Mouse (Mus musculus) gastrocnemius, postnatal 36 days (tissue): ENCODE measurements around the gene Lrrfip1. TPM values are rescaled to one million over a fixed set of nuclear protein-coding genes. Genes with fewer than 3 reads are reported as not detected.

Source experiments
- DNase-seq, 2 experiments: peaks; one replicate each; pipeline ENCODE4 v3.0.0; 2022
- intact Hi-C: fragments of 180-260 bp; cut with DNase I; formaldehyde crosslinking; loops from one replicate; pipeline ENCODE4 v1.15.1; 2025
- total RNA-seq, 2 experiments: library from RNA; stranded (reverse); gene quantifications; 2 replicates each; pipeline ENCODE4 v1.2.3; 2021

The Lrrfip1 gene
- total RNA-seq, 2 experiments from 2014 or later = 159 to 165 TPM

DNA sequence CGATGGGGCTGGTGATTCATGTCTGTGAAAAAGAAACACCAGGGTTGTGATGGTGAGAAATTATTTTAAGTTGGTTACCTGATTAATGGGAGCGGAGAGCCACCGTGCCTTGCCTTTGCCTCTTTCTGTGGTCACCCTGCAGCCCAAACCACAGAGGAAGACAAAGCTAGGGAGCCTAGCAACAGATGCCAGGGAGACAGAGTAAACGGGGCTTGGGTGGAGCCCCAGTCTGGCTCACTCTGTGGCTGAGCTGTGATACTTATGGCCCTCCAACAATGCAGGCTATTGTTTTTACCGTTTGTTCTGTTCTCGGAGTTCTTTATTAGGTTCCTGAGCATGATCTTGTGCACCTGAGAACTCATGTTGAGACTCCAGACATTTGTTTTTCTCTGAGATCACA is 50.8 kb downstream of the Lrrfip1 start:
- no peak for DNase-seq
- intact Hi-C loops = no loop called here

DNA sequence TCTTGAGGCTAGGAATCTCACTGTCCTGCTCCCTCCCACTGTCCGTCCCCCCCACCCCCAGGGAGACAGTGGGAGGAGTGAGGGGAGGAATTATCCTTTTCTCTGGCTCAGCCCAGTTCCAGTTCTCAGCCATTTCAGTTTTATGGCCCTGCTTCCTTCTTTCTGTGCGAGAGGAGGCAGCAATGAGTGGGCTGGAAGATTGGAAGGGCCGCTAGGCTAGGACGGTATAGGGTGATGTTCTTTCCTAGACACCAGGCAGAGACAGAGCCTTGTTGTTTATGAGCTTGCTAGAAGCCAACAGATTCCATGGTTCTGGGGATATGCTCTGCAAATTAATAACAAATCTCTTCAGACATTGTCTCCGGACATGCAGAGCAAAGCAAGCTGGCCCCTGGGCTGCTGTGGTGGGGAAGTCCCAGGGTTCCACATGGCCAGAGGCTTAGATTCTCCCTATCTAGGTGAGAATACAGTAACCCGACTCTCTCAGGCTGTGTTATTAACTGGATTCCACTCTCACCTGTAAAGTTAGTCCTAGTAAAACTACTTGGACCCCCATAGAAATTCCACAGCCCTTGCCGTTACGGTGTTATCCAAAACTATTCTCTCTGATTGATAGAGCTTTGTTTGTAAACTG is 53.0 kb downstream of the Lrrfip1 start:
- intact Hi-C loops = no loop called here
- DNase-seq = no peak

DNA sequence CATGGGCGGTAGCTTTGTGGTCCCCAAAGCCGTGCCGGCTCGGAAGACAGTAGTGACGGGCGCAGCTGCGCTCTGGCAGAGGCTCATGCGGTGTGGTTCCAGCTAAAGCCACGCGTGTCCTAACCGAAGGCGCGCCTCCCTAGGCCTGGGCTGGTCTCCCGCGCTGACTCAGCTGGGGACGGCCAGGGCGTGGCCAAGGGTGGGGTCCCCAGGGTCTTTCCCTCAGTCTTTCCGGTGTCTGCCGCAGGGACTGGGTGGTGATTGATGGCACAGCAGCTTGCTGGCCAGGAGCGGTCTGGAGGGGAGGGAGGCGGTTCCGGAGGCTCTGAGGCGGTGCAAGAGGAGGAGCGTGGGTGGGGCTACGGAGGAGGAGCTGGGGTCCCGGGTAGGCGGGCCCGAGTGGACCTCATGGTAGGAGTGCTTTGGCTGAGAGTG is 54.2 kb downstream of the Lrrfip1 start:
- intact Hi-C loops = no loop called here
- peak; percentile 89 to 93 for DNase-seq

DNA sequence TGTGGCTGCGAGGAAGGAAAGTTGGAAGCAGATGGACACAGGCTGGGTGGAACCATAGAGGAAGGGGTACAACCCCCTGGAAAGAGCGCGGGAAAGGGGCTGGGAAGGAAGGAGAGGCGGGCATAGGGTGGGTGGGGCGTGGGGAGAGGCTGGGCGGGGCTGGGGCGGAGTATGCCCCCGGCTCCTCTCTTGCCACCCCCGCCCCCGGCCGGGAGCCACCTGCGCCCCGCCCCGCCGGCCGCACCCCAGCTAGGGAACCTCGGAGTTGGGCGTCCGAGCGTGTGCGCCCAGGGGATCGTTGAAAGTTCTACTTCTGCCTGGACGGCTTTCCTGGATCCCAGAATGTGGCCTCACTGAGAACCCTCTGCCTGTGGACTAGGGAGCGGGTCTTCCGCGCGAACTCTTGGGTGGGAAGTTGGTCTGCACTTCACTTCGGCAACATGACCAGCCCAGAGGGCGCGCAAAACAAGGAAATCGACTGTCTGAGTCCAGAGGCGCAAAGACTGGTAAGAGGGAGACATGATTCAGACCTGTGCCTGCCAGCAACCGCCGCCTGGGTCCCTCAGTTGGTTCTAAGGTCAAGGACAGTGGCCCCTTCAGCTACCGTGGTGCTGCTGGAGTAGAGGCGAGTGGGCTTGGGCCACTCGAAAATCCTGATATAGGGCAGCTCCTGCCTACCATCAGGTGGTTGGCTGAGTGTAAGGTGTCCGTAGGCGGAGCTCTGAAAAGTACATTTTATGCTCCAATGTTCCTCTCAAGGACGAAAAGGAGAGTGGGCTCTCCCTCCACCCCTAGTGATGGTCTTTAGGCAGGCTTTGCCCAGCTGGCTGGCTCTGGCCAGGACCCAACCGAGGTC is 54.9 kb downstream of the Lrrfip1 start:
- intact Hi-C loops = no loop called here
- DNase-seq = peak; percentile 52 to 75

DNA sequence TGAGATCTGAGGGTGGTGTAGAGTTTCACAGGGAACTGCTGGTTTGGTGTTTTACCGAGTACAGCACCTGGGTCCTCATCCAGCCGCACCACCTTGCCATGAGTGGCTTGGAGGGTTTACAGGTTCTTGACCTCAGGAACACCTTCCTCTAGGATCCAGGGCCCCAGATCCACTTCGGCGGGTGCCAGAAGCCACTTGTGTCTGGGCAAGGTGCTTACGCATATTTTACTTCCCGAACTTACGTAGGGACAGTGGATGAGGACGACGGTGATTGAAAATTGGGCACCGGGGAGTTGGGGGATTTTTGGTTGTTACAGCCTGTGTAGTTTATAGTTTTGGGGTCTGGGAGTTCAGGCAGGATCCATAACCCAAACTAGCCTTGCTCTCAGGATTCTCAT is 55.5 kb downstream of the Lrrfip1 start:
- intact Hi-C loops = no loop called here
- no peak for DNase-seq

DNA sequence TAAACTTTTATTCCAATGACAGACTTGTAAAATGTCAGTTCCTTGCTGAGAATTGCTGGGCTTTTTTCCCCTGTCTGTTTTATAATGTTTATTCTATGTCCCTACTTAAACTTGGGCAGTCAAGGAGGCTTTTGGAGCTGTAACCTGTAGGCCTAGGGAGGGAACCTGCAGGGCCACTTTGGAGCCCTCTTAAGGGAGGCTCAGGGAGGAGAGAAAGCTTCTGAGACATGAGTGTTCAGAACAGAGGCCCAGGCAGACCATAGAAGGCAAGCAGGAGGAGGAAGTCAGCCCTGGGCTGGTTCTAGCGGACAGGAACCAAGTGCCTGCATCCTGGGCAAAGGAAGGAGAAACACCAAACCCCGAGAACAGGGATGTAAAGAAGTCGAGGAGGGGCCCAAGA is 56.3 kb downstream of the Lrrfip1 start:
- DNase-seq = no peak
- intact Hi-C loops = no loop called here

DNA sequence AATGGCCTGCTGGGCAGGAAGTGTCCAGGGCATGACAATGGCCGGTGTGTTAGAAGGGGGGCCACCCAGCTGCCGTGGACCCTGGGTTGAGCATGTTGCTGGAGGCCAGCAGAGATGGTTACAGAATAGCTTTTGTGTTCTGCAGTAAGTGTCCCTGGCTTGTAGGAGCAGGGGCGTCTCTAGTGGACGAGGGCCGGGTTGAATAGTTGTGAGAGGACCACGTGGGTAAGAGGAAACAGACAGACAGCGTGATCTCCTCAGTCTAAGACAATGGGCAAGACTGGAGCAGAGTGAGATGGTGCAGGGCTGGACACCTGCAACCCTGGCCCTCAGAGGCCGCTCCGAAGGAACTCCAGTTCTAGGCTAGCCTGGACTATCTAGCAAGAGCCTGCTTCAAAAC is 57.2 kb downstream of the Lrrfip1 start:
- intact Hi-C loops = no loop called here
- no peak for DNase-seq

DNA sequence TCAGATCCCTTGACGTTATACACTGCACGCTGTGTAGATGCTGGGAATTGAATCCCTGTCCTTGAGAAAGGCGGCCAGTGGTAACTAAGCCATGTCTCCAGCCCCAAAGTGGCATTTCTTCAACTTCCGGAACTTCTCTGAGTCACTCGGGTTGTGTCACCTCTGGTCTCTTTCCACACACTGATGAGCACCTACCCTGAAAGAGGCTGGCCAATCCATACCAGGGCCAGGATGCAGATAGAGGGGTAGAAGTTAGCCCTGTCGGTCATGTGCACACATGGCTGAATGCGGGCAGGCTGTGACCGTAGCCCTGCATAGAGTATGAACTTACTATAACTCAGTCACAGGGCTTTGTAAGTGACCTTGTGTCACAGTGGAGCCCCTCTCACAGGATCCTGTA is 57.9 kb downstream of the Lrrfip1 start:
- no peak for DNase-seq
- intact Hi-C loops = no loop called here

DNA sequence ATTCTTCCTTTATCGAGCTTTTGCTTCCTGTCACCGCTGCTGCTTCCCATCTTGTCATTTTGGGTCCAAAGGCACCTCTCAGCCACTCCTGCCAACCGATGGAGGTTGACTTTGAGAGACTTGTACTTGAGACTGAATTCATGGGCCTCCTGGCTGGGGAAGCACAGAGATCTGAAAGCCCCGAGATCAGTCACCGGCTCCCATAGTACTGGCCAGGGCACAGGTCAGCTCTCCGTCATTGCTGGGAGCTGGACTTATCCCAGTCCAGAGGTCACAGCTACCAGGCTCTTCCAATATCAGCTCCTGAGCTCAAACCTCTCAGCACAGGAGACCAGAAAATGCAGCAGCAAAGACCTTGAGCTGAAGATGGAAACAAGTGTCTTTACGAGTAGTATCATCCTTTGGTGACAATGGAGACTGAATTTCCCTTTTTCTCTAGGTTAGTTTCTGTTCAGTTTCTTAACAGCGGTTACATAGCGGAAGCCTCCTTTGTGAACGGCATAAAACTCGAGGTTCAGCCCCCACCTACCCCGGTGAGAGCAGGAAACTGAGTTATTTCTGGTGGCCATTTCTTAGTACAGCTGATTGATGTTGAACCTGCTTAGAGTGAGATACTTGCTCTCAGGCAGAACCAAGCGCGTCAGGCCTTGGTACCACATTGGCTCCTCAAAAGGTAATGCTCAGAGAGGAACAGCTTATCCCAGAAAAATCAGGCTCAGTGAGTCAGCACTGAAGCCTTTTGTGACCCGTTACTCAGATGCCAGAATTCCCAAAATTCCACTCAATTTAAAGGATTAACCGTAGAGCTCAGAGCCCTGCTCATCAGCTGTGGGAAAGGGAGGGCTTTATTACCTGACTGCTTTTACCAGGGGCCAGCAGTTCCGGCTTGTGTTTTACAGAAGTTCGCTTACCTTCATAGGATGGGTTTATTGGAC is 59.0 kb downstream of the Lrrfip1 start:
- intact Hi-C loops = no loop called here
- DNase-seq = no peak

DNA sequence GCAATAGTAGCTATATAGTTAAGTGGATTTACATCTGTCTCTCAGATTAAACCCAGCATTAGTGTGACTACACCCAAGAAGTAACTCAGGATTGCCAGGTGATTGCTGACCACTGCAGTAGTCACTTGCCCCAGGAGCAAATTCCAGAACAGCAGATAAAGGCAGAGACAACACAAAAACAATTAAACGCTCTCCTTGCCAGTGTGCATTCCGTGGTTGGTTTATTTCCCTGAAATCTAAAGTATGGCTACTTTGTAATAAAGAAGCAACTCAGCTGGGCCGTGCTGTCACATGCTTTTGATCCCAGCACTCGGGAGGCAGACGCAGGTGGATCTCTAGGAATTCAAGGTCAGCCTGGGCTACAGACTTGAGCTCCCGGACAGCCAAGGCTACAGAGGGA is 59.7 kb downstream of the Lrrfip1 start:
- intact Hi-C loops = no loop called here
- DNase-seq = no peak

DNA sequence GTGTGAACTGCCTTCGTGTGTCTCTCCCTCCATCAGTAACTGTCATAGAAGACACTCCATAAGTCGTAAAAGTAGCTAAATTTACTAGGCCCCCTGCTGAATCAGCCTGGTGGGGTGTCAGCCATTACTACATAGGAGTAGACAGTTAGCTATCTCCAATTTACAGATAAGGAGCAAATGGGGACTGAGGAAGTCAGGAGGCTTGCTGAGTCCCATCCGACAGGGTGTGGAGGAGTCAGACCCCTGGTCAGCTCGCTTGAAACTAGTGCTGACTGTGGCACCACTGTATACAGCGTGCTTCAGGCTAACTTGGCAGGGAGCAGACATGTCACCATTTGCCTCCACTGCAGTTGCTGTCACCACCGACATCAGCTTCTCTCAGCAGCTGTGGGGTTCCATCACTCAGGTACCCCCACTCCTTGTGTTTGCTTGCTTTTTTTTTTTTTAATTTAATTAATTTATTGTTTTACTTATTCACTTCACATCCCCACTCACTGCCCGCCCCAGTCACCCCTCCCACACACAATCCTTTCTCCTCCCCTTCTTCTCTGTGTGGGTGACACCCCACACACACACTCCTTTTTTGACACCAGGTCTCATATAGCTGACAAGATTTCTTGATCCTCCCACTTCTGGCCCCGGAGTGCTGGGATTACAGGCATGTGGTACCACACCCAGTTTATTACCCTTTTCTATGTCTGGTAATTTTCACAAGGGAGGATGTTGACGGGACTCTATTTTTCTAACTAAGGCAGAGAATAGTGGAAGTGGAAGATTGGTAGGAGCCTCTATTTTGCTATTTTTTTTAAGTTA is 61.5 kb downstream of the Lrrfip1 start:
- no peak for DNase-seq
- intact Hi-C loops = no loop called here

DNA sequence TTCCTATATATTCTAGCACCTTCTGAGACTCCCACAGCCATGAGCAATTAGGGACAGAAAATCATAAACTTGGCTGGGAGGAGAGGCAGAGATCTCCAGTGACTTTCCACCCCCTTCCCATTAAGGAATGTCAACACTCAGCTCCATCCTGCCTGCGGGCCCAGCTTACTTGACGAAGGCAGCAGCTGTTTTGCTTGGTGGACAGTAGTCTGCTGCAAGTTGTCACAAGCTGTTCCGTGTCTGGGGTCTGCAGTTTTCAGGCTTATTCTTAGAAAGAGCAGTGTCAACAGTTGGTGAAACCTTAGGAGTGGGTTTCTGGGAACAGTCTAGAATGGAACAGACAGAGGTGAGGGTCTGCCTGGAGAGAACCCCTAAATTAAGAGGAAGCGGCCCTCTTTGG is 62.6 kb downstream of the Lrrfip1 start:
- intact Hi-C loops = no loop called here
- DNase-seq = no peak

DNA sequence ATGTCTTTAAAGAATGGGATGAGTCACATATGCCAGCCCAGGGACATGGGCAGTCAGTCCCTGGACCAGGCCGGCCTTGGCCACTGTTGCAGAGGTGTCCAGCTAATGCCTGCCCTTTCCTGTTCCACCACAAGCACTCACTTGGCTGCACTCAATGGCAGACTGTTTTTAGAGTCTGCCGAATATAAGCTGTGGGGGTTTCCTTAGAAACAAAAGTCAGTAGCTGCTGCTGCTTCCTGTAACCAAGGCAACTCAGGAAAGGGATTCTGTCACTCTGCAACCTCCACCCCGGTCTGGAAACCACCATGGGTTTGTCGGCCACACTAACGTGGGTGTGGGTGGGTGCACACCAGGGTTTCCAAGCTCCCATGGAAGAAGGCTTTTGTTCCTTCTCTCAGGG is 63.8 kb downstream of the Lrrfip1 start:
- intact Hi-C loops = no loop called here
- DNase-seq = no peak

DNA sequence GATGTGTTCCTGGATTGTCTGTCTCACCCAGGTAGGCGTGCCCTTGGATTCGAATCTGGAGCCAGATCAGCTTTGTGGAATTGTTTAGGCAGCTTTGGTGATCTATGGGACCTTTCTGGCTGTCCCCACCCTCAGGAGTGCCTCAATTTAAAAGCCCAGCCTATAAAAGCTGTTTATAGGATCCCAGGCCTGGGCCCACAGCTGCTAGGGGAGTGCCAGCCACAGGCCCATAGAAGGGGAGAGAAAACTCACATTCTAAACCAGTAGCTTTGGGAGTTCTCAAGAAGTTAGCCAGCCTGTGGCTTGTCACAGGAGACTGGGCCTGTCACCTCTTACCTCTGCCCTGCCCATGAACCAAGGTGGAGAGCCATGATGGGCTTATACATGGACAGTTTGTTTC is 65.5 kb downstream of the Lrrfip1 start:
- DNase-seq = no peak
- intact Hi-C loops = no loop called here

DNA sequence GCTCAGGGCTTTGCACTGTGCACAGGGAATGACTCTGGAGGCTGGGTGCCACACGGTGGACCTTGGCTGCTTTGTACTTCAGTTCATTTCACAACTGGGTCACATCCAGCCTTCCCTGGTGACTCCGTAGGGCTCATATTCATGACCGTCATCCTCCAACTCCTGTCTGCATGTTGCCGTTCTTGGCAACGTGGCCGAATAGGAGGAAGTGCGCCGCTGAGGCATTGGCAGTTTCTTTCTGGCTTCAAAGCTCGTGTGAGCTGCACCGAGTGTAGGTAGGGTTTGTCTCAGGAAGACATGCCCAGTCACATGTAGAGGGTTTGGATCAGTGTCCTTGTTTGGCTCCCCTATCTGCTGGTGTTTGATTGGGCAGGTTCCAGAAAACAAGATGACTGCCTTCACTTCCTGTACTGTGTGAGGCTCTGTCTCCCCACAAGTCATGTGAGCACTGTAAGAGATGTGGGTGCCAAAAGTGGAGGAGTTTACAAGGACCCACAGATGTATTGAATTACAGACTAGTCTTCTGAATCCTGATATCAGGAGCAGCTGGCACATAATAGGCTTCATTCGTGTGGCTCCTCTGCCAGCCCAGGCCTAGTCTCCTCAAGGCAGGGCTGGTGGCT is 66.5 kb downstream of the Lrrfip1 start:
- intact Hi-C loops = no loop called here
- peak in 1 of 2 experiments; percentile 51 for DNase-seq

DNA sequence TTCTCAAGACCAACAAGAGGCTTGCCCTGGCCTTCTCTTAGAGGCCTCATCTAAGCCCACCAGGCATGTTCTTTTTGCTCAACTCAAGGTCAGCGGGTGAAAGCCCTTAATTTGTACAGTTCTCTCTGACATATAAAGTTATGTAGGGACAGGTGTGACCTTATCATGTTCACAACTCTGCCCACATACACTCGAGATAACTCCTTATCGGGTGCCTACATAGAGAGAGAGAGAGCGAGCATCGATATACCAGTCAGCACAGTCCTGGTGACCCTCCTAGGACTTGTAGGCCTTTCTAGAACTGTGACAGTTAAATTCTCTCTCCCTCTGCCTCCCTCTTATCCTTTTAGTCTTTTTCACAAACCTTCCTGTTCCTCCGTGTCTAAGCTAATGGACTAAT is 67.5 kb downstream of the Lrrfip1 start:
- intact Hi-C loops = no loop called here
- no peak for DNase-seq

DNA sequence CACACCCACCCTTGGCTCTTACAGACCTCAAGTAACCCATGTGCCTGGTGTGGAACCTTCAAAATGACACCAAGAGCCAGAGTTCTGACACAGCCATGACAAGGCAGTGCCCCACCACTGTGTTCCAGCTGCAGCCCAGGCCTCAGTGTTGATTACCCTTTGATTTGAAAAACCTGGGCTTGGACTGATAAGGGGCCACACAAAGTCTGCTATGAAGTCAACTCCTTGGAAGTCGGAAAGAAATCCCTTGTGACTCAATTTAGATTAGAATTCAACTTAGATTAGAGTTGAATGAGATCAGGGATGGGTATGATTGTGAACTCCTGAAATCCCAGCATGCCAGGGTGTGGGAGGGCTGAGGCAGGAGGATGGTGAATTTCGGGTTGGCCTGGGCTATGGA is 68.1 kb downstream of the Lrrfip1 start:
- no peak for DNase-seq
- intact Hi-C loops = no loop called here

DNA sequence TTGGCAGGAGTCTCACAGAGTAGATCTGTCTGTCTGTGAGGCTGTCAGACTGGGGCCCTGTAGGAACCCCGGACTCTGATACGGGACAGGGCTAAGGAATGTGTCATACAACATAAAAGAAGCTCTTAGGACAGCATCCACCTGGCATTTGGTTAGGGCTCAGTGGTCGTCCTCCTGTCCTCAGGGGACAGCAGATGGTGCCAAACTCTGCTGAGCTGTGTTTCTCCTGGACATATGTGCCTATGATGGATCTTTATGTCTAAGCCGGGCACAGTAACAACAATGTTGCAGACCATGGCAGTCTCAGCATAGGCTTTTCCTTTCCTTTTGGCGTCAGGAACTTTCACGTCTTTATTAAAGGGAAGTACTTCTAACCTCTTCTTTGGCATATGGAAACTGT is 69.2 kb downstream of the Lrrfip1 start:
- no peak for DNase-seq
- intact Hi-C loops = no loop called here

DNA sequence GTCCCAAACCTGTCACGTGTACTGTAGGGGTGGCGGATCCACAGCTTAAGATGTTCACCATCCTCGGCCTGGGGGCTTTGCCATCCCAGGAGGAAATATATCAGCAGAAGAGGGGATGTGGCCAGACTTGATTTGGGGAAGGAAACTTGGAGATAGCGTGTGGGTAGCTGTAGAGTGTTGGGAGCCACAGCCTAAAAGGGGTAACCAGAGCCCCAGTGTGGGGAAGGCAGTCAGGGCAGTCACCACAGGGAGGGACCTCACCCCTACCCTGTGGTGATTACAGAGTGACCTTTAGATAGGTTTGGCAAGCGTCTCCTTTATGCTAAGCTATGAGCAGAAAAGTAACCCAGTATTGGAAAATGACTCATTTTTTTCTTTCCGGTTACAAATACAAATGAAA is 71.0 kb downstream of the Lrrfip1 start:
- no peak for DNase-seq
- intact Hi-C loops = no loop called here

DNA sequence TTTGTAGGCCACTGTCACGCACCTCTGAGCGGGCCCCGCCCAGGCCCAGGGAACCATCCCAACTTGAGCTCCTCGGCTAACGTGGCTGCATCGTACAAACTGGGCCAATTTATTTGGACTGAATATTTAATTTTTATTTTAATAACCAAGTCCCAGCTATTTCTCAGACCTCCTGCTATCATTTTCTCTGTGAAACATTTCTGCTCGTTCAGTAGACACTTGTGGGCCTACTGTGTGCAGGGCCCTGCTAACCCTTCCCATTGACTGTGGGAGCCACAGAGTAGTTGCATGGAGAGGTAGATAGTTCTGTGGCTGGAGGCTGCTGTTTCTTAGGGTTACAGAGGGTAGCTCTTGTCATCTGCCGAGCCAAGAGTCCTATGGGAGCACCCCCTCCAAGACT is 72.0 kb downstream of the Lrrfip1 start:
- intact Hi-C loops = no loop called here
- no peak for DNase-seq
